Mouse (Mus musculus): Measurements from ENCODE around the gene Vmn2r-ps130. TPM values are rescaled to one million over a fixed set of nuclear protein-coding genes. Genes with fewer than 3 reads are reported as not detected.
"Not testable (repeated sequence)": the region's sequence is repeated elsewhere in the genome, so short reads cannot be mapped to it uniquely, and the experiment has no call there.

Vmn2r-ps130 gene
- polyA plus RNA-seq (2012; ENCODE audit: insufficient read depth, insufficient read length, missing spikeins): not detected in 2 replicates

DNA sequence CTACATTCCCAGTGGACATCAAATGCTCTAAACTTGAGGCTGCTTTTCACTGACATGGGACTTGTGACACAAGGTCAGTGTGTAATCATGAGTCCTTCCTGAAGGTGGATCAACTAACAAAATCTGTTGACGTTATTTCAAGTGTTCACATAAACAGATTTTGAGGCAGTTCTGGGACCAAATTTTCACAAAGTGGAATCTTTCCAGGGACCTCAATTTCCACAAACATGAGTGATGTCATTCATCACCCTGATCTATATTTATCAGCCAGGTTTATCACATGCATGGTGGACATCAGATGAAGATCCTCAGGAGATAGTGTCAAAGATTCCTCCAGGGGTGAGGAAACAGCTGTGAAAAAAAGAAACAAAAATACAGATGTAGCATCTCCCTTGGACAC lies at the start of gene Vmn2r-ps130:
Gene Vmn2r-ps130, plus strand, starts transcription at position 301 of the 400 bp plus-strand sequence.
- not testable (repeated sequence) for H3K4me3 ChIP-seq (ENCODE audit: insufficient read depth, low read length); H3K27ac ChIP-seq (ENCODE audit: insufficient read depth, low read depth, low read length); H3K4me1 ChIP-seq (ENCODE audit: control insufficient read depth, insufficient read depth, low read length)

Other genes with a start within 250 kb of the Vmn2r-ps130 start
- 13.5 and 14.0 TPM in 2 replicates for gene Zfp945, start 194.0 kb upstream of the Vmn2r-ps130 start, polyA plus RNA-seq (2012; ENCODE audit: insufficient read depth, insufficient read length, missing spikeins)
- gene Vmn2r113, start 118.2 kb upstream of the Vmn2r-ps130 start, polyA plus RNA-seq (2012; ENCODE audit: insufficient read depth, insufficient read length, missing spikeins): 0.12 TPM in 1 of 2 replicates, not detected in the other
- 7.9 and 9.7 TPM in 2 replicates for gene Zfp40, start 132.1 kb downstream of the Vmn2r-ps130 start, polyA plus RNA-seq (2012; ENCODE audit: insufficient read depth, insufficient read length, missing spikeins)